Mouse (Mus musculus) activated CD4-positive, CD25-positive, alpha-beta regulatory T cell, adult 9 weeks (primary cell): ENCODE data around the gene Ndn. TPM values are rescaled to one million over a fixed set of nuclear protein-coding genes. Genes with fewer than 3 reads are reported as not detected.

Experiments used
- polyA plus RNA-seq: library from polyadenylated mRNA; unstranded; fragments of 100-300 nt; shearing (Covaris generic); gene quantifications from one replicate; pipeline ENCODE4 v1.2.1, GENCODE M21; 2017

The Ndn gene
- 0.10 TPM for polyA plus RNA-seq

GRCm38 (mm10) chr7:62346269-62346668, at the start of gene Ndn:
TSS of gene Ndn (plus strand) at chr7:62346569.

GRCm38 (mm10) chr7:62376510-62377304, 30.3 kb downstream of the Ndn start, which contains the start of gene Magel2:
TSS of gene Magel2 (plus strand) at chr7:62377010.

Other genes starting within 250 kb of the Ndn start
- gene Magel2, start 30.4 kb downstream of the Ndn start, polyA plus RNA-seq: not detected
- not detected for gene Mkrn3, start 73.6 kb downstream of the Ndn start, polyA plus RNA-seq
- not detected for gene Peg12, start 117.9 kb downstream of the Ndn start, polyA plus RNA-seq